Mouse (Mus musculus) inflammation-experienced regulatory T-cells, adult 16 weeks (primary cell): ENCODE measurements around the gene Zscan12. TPM values are rescaled to one million over a fixed set of nuclear protein-coding genes. Genes with fewer than 3 reads are reported as not detected.

Experiments used
- polyA plus RNA-seq: library from polyadenylated mRNA; unstranded; fragments of 100-300 nt; shearing (Covaris generic); gene quantifications from one replicate; pipeline ENCODE4 v1.2.1, GENCODE M21; 2017

The Zscan12 gene
- polyA plus RNA-seq, result 15.3 TPM

GRCm38 (mm10) chr13:21362621-21363248 is at the start of gene Zscan12:
TSS of gene Zscan12 (plus strand) at chr13:21362820.

GRCm38 (mm10) chr13:21346610-21347009 is 16.0 kb upstream of the Zscan12 start, which contains the start of gene Olfr1367:
TSS of gene Olfr1367 (plus strand) at chr13:21346910.

GRCm38 (mm10) chr13:21402287-21402846 is 39.7 kb downstream of the Zscan12 start, which contains the start of gene Zkscan3:
TSS of gene Zkscan3 (minus strand) at chr13:21402755.

Other genes with a start within 250 kb of the Zscan12 start
- not detected for gene Olfr263, start 233.2 kb upstream of the Zscan12 start, polyA plus RNA-seq
- gene Olfr1368, start 217.0 kb upstream of the Zscan12 start, polyA plus RNA-seq, result not detected
- gene Trim27, start 183.4 kb upstream of the Zscan12 start, polyA plus RNA-seq, result 29.1 TPM
- gene Gpx5, start 70.1 kb upstream of the Zscan12 start, polyA plus RNA-seq, result not detected
- not detected for gene Gpx6, start 50.7 kb upstream of the Zscan12 start, polyA plus RNA-seq
- not detected for gene Olfr1367, start 15.9 kb upstream of the Zscan12 start, polyA plus RNA-seq
- gene Zkscan3, start 39.9 kb downstream of the Zscan12 start, polyA plus RNA-seq, result 74.5 TPM
- 0.96 TPM for gene Pgbd1, start 78.2 kb downstream of the Zscan12 start, polyA plus RNA-seq
- gene Zscan26, start 90.9 kb downstream of the Zscan12 start, polyA plus RNA-seq, result 12.8 TPM
- gene Nkapl, start 105.7 kb downstream of the Zscan12 start, polyA plus RNA-seq, result 0.20 TPM
- gene Zkscan4, start 116.1 kb downstream of the Zscan12 start, polyA plus RNA-seq, result not detected
- gene Gm10065, start 116.6 kb downstream of the Zscan12 start, polyA plus RNA-seq, result not detected
- gene AK157302, start 132.4 kb downstream of the Zscan12 start, polyA plus RNA-seq, result not detected
- 11.1 TPM for gene Gm11273, start 138.6 kb downstream of the Zscan12 start, polyA plus RNA-seq
- gene Zkscan8, start 168.3 kb downstream of the Zscan12 start, polyA plus RNA-seq, result 10.4 TPM
- not detected for gene Olfr1366, start 180.0 kb downstream of the Zscan12 start, polyA plus RNA-seq
- gene Olfr1535, start 197.1 kb downstream of the Zscan12 start, polyA plus RNA-seq, result 0.20 TPM
- gene Olfr1364, start 218.9 kb downstream of the Zscan12 start, polyA plus RNA-seq, result not detected